Mouse (Mus musculus): ENCODE results near the gene Ahdc1.
A peak's percentile ranks its signal among the peaks of the same experiment; 100 is the strongest.

The Ahdc1 gene

DNA sequence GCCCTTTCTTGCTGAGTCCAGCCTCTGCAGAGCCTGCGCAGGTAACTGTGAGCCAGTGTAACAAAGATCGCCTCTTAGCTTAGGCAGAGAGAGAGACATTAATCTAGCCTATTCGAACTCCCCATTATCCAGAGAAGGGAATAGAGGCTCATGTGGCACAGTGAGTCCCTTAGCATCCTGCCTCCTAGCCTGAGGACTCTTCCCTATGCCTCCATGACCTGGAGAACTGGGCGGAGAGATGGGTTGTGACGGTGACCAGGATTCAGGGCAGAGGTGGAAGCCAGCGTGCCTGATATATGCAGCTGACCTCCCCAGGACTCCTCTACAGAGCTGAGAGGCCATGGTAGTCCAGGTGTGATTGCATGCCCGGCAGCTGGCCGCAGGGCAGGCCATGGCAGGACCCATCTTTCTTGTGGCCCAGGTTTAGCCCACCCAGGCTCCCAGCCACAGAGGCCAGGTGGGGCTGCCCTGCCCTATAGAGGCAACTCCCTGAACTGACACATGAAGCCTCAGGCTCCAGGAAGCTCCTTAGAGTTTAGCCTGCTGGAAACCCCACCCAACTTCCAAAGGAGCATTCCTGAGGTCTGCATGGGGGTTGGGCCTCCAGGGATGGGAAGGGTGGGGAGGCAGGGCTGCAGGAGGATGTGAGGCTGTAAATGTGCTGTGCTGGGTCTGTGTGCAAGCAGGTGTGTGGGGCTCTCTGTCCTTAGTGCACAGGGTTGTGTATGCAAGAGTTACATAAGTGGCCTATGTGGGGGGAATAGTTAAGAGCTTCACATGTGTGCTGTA lies 44.3 kb downstream of the Ahdc1 start:
- DNase-seq (ENCODE audit: low read depth) = no peak

GRCm38 (mm10) chr4:133056069-133056890 lies 45.2 kb downstream of the Ahdc1 start:
- peak; percentile 76 for DNase-seq (ENCODE audit: low read depth)

DNA sequence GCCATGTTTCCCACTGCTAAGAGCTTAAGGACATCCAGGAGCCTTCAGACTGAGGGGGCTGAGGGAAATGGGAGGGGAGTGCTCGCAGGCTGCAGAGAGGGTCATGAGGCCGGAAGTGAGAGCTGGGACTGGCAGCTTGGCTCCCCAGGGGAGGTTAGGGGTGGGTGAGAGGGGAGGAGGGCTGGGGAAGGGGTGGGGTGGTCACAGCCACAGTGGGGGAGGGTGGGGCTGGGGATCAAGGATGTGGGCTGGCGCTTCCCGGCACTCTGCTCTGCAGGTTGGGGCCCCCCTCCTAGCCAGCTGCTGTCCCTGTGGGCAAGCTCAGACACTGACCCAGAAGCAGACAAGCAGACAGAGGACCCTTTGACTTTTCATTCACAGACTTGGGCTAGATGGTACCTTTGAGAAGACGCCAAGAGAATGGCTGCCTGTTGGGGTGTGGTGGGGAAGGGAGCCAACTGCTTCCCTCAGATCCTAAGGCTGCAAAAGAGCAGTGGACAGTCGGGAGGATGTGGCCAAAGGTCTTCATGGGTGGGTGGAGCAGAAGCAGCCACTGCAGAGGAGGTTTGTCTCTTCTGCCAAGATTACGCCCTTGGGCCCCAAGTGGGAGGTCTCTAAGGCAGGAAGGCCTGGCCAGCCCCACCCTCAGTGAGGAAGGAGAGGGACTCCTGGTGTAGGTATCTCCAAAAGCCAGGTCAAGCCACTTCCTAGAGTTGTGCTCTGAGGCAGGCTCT lies 46.5 kb downstream of the Ahdc1 start:
- no peak for DNase-seq (ENCODE audit: low read depth)

GRCm38 (mm10) chr4:133058123-133058453 lies 47.0 kb downstream of the Ahdc1 start:
- DNase-seq (ENCODE audit: low read depth) = no peak

DNA sequence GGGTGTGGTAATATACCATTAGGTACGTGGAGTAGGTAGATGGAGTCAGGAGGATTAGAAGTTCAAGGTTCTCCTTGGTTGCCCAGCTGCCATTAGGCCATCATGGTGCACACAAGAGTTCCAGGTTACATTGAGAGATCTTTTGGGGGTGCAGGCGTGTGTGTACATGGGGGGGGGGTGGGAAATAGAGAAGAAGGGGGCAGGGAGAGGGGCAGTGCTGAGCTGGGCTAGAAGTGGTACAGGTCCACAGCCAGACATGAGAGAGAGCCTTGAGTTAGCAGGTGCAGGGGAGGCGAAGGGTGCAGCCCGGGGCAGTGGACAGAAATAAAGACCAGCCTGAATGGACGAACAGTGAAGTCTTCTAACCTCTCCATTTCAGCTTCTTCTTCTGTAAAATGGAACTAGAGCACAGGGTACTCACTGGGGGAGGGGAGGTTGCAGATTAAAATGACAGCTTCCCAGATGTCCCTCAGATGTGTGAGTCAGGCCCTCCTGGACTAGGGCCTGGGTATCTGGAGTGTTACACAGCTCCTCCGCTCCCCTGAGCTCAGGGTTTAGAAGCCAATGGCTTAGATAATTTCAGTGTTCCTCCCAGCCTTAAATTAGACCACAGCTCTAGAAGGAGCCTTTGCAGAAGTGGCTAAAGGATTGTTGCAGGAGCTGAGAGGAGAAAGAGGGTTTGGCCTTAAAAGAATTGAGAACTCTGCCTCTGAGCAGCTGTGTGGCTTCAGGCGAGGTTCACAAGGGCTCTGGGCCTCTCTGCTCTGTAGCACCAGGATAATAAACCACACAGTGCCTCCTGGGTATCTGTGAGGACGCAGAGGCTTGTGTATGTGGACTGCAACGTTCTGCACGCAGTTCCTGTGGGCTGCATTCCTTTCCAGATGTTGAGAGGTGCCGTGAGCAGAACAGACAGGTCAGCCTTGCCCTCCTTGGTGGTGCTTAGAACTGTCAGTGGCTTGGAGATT lies 47.7 kb downstream of the Ahdc1 start:
- DNase-seq (ENCODE audit: low read depth) = no peak

- DNase-seq (ENCODE audit: low read depth) = no peak
These were observed 49.6 kb downstream of the Ahdc1 start for GRCm38 (mm10) chr4:133060702-133061101.

DNA sequence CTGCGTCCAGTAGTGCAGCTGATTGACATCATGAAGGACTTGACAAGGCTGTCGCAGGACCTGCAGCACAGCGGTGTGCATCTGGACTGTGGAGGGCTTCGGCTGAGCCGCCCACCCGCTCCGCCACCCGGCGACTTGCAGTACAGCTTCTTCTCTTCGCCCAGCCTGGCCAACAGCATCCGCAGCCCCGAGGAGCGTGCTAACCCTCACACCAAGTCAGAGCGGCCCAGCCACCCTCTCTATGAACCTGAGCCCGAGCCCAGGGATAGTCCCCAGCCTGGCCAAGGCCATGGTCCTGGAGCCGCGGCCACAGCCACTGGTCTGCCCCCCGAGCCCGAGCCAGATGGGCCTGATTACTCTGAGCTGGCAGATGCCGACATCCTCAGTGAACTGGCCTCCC lies 50.7 kb downstream of the Ahdc1 start:
- no peak for DNase-seq (ENCODE audit: low read depth)

GRCm38 (mm10) chr4:133062286-133062685 lies 51.2 kb downstream of the Ahdc1 start:
- DNase-seq (ENCODE audit: low read depth) = no peak

DNA sequence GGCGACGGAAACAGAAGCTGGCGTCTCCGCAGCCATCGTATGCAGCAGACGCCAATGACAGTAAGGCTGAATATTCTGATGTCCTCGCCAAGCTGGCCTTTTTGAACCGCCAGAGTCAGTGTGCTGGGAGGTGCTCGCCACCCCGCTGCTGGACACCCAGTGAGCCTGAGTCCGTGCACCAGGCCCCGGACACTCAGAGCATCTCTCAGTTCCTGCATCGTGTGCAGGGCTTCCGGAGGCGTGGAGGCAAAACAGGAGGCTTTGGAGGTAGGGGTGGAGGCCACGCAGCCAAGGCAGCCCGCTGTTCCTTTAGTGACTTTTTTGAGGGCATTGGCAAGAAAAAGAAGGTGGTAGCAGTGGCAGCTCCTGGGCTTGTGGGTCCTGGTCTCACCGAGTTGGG lies 52.1 kb downstream of the Ahdc1 start:
- DNase-seq (ENCODE audit: low read depth) = no peak

DNA sequence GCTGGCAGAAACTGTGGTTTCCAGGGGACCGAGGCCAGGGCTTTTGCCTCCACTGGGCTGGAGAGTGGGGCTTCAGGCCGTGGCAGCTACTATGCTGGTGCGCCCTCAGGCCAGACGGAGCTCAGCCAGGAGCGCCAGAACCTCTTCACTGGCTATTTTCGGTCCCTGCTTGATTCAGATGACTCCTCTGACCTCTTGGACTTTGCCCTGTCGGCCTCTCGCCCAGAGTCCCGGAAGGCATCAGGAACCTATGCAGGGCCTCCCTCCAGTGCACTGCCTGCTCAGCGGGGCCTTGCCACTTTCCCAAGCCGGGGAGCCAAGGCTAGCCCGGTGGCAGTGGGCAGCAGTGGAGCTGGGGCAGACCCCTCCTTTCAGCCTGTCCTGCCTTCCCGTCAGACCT lies 52.7 kb downstream of the Ahdc1 start:
- DNase-seq (ENCODE audit: low read depth) = no peak

- no peak for DNase-seq (ENCODE audit: low read depth)
These were observed 53.7 kb downstream of the Ahdc1 start for GRCm38 (mm10) chr4:133064791-133065190.

DNA sequence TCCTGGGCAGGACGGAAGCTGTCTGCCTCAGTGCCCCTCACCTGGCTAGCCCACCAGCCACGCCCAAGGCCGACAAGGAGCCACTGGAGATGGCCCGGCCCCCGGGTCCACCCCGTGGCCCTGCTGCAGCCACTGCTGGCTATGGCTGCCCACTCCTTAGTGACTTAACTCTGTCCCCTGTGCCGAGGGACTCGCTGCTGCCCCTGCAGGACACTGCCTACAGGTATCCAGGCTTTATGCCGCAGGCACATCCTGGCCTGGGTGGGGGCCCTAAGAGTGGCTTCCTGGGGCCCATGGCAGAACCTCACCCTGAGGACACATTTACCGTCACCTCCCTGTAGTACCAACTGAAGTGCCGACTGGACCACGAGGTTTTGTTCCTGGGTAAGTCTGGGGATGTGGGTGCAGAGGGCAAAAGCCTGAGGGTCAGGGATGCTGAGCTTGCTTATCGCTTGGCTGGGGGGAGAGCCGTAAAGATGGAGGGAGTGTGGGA lies 54.9 kb downstream of the Ahdc1 start:
- no peak for DNase-seq (ENCODE audit: low read depth)

GRCm38 (mm10) chr4:133068400-133069138 lies 57.5 kb downstream of the Ahdc1 start:
- no peak for DNase-seq (ENCODE audit: low read depth)

DNA sequence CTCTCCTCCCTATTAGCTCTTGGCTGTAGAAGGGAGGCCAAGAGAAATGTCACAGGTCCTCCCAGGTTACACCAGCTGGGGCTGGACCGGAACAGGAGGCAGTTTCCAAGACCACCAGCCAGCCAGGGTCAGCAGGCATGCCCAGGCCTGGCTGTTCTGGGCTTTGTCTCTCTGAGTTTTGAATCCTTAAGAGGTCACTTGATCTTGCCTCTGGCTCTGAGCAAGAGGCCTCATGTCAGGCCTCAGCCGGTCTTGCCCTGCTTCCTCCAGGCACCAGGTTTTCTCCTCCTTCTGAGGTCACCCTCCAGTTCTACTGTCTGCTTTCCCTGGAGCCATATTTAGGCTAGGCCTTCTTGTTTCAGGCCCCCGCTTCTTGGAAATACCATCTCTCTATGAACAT lies 59.3 kb downstream of the Ahdc1 start:
- DNase-seq (ENCODE audit: low read depth) = no peak

DNA sequence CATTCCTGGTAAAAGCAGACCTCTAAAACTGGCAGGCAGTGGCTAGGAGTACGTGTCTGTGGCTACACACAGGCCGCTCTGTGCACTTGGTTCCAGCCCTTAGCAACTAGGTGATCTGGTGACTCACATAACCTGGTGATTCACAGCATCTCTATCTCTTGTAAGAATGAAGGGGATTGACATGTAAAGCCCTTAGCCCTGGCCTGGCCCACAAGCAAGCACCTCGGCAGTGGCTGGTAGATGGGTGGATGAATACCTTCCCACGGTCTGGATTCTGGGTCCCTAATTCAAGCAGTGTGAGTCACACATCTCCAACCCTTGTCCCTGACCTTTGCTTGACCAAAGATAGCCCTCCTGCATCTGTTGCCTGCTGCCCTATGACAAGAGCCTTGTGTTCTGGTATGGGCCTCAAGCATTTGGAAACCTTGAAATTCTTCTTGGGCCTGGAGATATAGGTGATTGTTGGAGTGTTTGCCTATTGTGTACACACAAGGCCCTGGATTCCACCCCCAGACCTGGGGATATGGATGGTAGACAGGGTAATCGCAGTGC lies 59.8 kb downstream of the Ahdc1 start:
- DNase-seq (ENCODE audit: low read depth) = no peak

DNA sequence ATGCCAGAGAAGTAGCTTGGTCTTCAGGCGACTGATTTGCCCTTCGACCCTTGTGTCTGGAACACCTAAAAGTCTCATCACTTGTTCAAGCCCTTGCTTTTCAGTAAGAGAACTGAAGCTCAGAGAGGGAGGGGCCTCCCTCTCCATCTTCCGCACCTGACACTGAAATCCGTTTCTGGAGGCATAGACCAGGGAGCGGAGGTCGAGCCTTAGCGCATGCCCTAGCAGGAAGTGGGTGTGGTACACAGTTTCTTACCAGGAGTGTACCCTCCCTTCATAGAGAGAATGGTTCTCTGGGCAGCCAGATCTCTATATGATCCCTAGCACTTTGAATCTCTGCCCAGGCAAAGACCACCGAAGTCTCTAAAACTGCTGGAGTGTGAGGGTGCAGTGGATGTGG lies 62.1 kb downstream of the Ahdc1 start:
- DNase-seq (ENCODE audit: low read depth) = no peak

GRCm38 (mm10) chr4:133074070-133074819 lies 63.2 kb downstream of the Ahdc1 start:
- DNase-seq (ENCODE audit: low read depth) = no peak

DNA sequence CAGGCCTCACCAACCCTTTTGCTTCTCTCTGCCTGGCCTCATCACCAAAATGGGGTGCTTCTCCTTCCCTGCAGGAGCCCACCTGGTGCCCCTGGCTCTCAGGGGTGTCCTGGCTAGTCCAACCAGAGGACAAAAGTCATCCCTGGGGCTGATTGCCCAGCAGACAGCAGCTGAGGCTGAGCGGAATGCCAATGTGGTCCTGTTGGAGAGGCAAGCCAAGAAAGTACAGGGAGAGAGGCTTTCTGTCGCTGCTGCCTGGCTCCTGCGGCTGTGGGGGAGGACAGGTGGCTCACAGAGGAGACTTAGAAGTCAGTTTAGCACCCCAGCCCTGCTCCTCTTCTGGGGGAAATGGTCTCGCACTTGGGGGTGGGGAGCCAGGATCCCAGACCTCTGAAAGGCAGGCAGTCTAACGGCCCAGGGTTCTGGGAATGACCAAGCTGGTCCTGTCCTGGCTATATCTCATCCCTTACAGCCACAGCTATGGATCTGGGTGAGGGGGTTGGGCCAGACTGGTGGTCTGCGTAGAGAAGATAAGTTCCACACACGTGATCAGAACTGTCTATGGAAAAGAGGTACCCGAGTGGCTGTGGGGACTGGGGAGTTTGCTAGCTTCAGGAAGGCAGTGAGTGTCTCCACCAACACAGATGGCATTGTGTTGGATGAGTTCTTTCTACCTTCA lies 64.0 kb downstream of the Ahdc1 start:
- DNase-seq (ENCODE audit: low read depth) = no peak

GRCm38 (mm10) chr4:133078947-133079346 lies 67.9 kb downstream of the Ahdc1 start:
- DNase-seq (ENCODE audit: low read depth) = no peak
